Mouse (Mus musculus) C2C12 (cell line): ENCODE data around the gene Pdcl2.

Experiments
- CEBPB ChIP-seq: IDR thresholded peaks from one replicate; pipeline ENCODE4 v1.6.1; 2011; ENCODE audit warnings: low read depth, mild to moderate bottlenecking, control low read depth, moderate library complexity
- CTCF ChIP-seq: IDR thresholded peaks from one replicate; pipeline ENCODE4 v1.5.1; 2011; ENCODE audit not compliant: control insufficient read depth, insufficient read depth, insufficient read length
- FOSL1 ChIP-seq: IDR thresholded peaks from one replicate; pipeline ENCODE4 v1.8.0; 2011; ENCODE audit warnings: mild to moderate bottlenecking, low read length; ENCODE audit not compliant: poor library complexity, insufficient read depth, severe bottlenecking
- MAX ChIP-seq: IDR thresholded peaks from one replicate; pipeline ENCODE4 v1.6.1; 2011; ENCODE audit warnings: mild to moderate bottlenecking, control low read depth
- MYOD1 ChIP-seq: IDR thresholded peaks from one replicate; pipeline ENCODE4 v1.6.1; 2011; ENCODE audit warnings: low read depth; ENCODE audit not compliant: control insufficient read depth, insufficient read length
- MYOG ChIP-seq: IDR thresholded peaks from one replicate; pipeline ENCODE4 v1.6.1; 2011; ENCODE audit not compliant: control insufficient read depth, insufficient read length; ENCODE audit errors: extremely low read depth
- USF1 ChIP-seq: IDR thresholded peaks from one replicate; pipeline ENCODE4 v1.6.1; 2011; ENCODE audit warnings: low read depth, mild to moderate bottlenecking, control low read depth, moderate library complexity

GRCm38 (mm10) chr5:76351537-76351936 is 20.6 kb upstream of the Pdcl2 start:
- TF ChIP-seq CTCF (no peak), MAX (no peak), CEBPB (no peak), USF1 (no peak), FOSL1 (no peak), MYOG (no peak), MYOD1 (no peak)
